Mouse (Mus musculus) adipocyte (in vitro differentiated cells): Measurements from ENCODE around the gene Per2.
A peak's percentile ranks its signal among the peaks of the same experiment; 100 is the strongest.

ENCODE experiments used
- DNase-seq: peaks from one replicate; pipeline ENCODE4 v3.0.0-alpha.2; 2016; ENCODE audit warnings: low spot score

Gene Per2

DNA sequence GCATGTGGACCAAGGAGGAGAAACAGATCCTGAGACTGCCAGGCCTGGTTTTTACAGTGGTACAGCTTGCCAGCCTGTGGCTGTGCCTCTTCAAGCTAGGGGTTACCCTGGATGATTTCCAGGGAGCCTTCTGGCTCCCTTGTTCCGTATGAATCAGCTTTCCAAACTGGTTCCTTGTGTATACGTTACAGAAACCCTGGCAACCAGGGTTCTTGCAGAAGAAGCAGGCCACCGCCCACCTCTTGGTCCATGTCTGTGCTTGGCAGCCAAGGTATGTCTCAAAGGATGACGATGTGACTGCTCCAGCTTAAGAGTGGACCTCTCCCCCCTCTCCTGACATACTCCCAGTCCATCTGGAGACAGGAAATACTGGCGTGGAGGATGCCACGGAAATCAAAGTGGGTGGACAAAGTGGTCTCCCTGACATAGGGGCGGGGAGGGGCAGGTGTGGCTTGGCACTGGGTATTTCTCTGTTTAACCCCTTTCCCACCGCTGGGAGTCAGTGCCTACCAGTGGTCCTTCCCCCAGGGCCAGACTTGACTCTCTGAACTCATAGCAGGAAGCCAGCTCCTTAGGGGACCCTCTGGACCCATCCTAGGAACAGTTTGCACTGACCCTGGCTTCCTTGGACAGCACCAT lies 782 bp downstream of the Per2 start:
- peak; percentile 87 for DNase-seq

- peak; percentile 58 for DNase-seq
Observed at GRCm38 (mm10) chr1:91457698-91458097, 1.4 kb downstream of the Per2 start.

- no peak for DNase-seq
Observed at GRCm38 (mm10) chr1:91457116-91457515, 2.0 kb downstream of the Per2 start.

GRCm38 (mm10) chr1:91456301-91456801 lies 2.8 kb downstream of the Per2 start:
- DNase-seq: peak; percentile 93

GRCm38 (mm10) chr1:91455661-91456161 lies 3.4 kb downstream of the Per2 start:
- DNase-seq: peak; percentile 87

GRCm38 (mm10) chr1:91454927-91455326 lies 4.2 kb downstream of the Per2 start:
- no peak for DNase-seq

- DNase-seq: no peak
Observed at GRCm38 (mm10) chr1:91454366-91454765, 4.8 kb downstream of the Per2 start.

GRCm38 (mm10) chr1:91453932-91454331 lies 5.2 kb downstream of the Per2 start:
- no peak for DNase-seq

GRCm38 (mm10) chr1:91451547-91452084 lies 7.5 kb downstream of the Per2 start:
- no peak for DNase-seq

- no peak for DNase-seq
Observed at GRCm38 (mm10) chr1:91450851-91451250, 8.3 kb downstream of the Per2 start.

GRCm38 (mm10) chr1:91448688-91449087 lies 10.4 kb downstream of the Per2 start:
- DNase-seq: no peak

DNA sequence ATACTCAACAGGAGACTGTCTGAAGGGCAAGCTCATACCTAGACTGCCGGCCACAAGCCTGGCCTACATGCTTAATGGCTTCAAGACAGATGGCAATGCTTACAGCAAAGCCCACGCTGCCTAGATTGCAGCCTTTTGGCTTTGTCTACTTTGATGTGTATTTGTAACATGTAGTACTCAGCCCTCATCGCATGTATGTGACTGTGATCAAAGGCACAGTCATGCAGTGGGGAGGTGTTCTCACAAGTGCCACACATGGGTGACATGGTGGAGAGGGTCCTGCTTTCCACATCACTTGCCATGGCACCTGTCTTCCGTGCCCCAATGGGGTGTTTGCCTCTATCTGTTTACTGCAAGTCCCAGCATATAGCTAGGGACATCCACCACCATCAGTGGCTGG lies 12.6 kb downstream of the Per2 start:
- DNase-seq: no peak

DNA sequence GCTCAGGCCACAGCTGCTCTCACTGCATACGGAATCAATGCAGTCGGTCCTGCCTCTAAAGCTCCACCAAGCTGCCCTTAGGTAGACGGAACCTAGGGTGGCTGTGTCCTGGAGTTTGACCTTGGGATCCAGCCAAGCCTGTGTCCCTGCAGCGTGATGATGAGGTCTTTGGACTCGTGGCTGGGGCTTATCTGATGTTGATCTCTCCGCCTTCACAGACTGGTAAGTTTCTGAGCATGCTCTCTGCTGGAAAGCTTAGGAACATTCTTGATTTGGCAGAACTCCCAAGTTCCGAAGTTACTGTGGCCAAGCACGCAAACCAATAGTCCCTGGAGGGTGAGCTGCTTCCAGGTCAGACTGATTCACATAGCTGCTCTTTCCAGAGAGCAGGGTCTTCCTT lies 13.1 kb downstream of the Per2 start:
- peak; percentile 94 for DNase-seq

GRCm38 (mm10) chr1:91444841-91445830 lies 14.0 kb downstream of the Per2 start:
- peak; percentile 52 for DNase-seq

DNA sequence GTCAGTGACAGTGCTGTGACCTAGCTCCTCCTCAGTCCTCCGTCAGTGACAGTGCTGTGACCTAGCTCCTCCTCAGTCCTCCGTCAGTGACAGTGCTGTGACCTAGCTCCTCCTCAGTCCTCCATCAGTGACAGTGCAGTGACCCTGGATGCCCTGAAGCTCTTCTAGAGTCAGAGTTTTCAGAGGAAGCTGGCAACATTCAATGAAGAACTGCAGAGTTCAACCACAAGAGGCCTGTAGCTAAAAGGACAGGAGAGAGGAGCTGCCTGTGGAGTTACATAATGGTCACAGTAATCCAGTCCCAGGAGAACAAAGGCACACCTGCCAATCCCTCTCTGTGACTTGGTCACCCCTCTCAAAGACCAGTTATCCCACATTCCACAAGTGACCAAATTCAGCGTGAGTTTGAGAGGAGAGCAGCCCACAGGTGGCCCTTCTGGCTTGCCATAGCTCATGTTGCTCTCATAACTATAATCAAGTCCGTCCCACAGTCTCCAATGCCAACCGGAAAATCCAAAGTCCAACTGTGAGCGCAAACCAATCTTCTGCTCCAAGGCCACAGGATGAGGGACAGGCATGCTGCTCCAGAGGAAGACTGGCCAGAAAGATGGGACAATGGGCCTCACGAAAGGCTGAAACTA lies 16.7 kb downstream of the Per2 start:
- no peak for DNase-seq

GRCm38 (mm10) chr1:91441855-91442254 lies 17.3 kb downstream of the Per2 start:
- DNase-seq: no peak

- DNase-seq: no peak
Observed at GRCm38 (mm10) chr1:91439776-91440175, 19.3 kb downstream of the Per2 start.

DNA sequence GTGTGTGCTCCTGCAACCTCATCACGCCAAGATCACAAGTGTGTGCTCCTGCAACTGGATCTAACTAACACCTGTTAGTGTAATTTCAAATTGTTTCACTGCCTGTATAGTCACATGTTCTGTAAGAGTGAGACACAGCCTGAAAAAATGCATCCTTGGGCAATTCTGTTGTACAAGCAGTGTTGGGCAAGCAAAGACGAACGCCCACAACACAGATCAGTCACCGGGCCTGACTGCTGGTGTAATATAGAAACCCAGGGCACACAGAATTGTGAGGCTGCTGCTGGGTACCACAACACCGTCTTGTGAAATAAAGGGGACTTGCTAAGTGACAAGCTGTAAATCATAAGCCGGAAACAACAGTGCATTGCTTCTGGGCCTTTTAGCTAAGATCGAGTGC lies 21.6 kb downstream of the Per2 start:
- DNase-seq: peak; percentile 76

DNA sequence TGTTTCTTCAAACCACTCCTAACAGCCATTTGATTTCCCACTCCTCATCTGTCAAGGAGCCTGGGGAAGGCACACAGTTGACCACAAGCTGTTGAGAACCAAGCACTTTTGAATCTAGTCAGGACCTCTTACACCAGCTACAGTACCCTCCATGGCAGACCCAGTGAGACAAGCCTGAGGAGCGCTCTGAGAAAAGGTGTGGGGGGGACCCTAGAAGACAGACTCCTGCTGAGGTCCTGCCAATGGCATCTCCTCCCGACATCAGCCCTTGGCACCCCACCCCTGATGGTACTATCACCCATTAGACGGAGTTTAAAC lies 22.1 kb downstream of the Per2 start:
- no peak for DNase-seq

DNA sequence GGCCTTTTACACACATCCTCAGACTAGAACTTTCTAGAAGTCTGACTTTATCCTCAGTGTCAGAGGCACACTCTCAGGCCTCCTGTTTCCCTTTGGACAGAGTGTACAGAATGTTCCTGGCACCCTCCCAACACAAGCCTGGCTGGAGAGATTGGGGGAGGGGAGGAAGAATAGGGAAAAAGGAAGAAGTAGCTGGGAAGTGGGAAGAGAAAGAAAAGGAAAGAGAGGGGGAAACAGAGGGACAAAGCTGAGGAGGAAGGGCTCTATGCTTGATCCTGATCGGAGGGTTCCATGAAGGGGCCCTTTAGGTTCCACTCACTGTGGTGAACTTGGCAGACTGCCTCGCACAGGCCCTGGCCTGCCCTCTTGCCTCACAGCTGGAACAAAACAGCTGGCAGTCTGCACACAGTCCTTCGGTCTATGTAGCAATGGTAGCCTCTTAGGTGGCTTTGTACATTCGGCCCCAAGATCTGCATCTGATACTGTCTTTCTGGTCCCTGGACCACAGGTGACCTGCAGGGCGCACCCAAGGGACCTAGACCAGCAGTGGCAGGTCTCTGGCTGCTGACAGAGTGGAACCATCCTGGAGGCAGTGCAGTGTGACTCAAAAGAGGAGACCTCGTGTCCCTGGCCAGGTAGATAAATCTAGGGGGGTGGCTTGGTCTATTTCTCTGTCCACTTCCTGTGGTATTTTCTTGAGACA lies 22.6 kb downstream of the Per2 start:
- peak; percentile 98 for DNase-seq

GRCm38 (mm10) chr1:91435606-91436130 lies 23.5 kb downstream of the Per2 start:
- no peak for DNase-seq
